Mouse (Mus musculus) MEL (cell line): ENCODE measurements around the gene Slc29a4. TPM values are rescaled to one million over a fixed set of nuclear protein-coding genes. Genes with fewer than 3 reads are reported as not detected.

Experiments
- DNase-seq: peaks from one replicate; pipeline ENCODE4 v3.0.0; 2011; ENCODE audit warnings: low read depth, low spot score
- H3K27ac ChIP-seq: 2 replicates; pipeline ENCODE4 v1.5.1; 2012; ENCODE audit warnings: low read depth, mild to moderate bottlenecking, control low read depth, low read length, moderate library complexity; ENCODE audit not compliant: control insufficient read depth
- H3K27me3 ChIP-seq, 2 experiments: fragments of 150-350 bp in 1 of 2; sonication (generic) in 1 of 2; 2 replicates each; pipeline ENCODE4 v1.6.1; 2012; ENCODE audit warnings: low read length in 2 of 2, mild to moderate bottlenecking in 2 of 2, improper control_type of control experiment in 1 of 2, moderate library complexity in 1 of 2; ENCODE audit not compliant: insufficient read depth in 2 of 2, control insufficient read depth in 1 of 2
- H3K36me3 ChIP-seq, 2 experiments: 2 replicates each; pipeline ENCODE4 v1.6.1; 2012 to 2014; ENCODE audit warnings: low read length in 2 of 2, improper control_type of control experiment in 1 of 2, inconsistent platforms in 1 of 2, mild to moderate bottlenecking in 1 of 2; ENCODE audit not compliant: insufficient read depth in 2 of 2, control insufficient read depth in 1 of 2
- H3K4me1 ChIP-seq, 2 experiments: fragments of 150-350 bp in 1 of 2; sonication (generic) in 1 of 2; 2 replicates each; pipeline ENCODE4 v1.6.1; 2012; ENCODE audit warnings: low read length in 2 of 2, improper control_type of control experiment in 1 of 2, mild to moderate bottlenecking in 1 of 2; ENCODE audit not compliant: insufficient read depth in 2 of 2, control insufficient read depth in 1 of 2
- H3K4me3 ChIP-seq, 2 experiments: fragments of 150-350 bp in 1 of 2; sonication (generic) in 1 of 2; 2 replicates each; pipeline ENCODE4 v1.5.1; 2012; ENCODE audit warnings: low read depth in 2 of 2, low read length in 2 of 2, mild to moderate bottlenecking in 2 of 2, moderate library complexity in 2 of 2, control low read depth in 1 of 2, improper control_type of control experiment in 1 of 2; ENCODE audit not compliant: control insufficient read depth in 1 of 2, insufficient read depth in 1 of 2
- H3K79me2 ChIP-seq: 2 replicates; pipeline ENCODE4 v1.6.1; 2012; ENCODE audit warnings: mild to moderate bottlenecking, low read length, moderate library complexity; ENCODE audit not compliant: control insufficient read depth, poor library complexity, insufficient read depth
- H3K9ac ChIP-seq: 2 replicates; pipeline ENCODE4 v1.6.1; 2012; ENCODE audit warnings: low read depth, mild to moderate bottlenecking, control low read depth, low read length, moderate library complexity; ENCODE audit not compliant: control insufficient read depth, poor library complexity, severe bottlenecking
- H3K9me3 ChIP-seq: fragments of 150-350 bp; sonication (generic); replicated peaks from 2 replicates; pipeline ENCODE4 v1.6.1; 2012; ENCODE audit warnings: mild to moderate bottlenecking, low read length, improper control_type of control experiment, moderate library complexity; ENCODE audit not compliant: insufficient read depth
- CHD2 ChIP-seq: IDR thresholded peaks from 2 replicates; pipeline ENCODE4 v1.6.1; 2011; ENCODE audit warnings: low read length, improper control_type of control experiment
- E2F4 ChIP-seq: IDR thresholded peaks from 2 replicates; pipeline ENCODE4 v1.6.1; 2011; ENCODE audit warnings: low read depth, low read length, improper control_type of control experiment, borderline replicate concordance
- ETS1 ChIP-seq: IDR thresholded peaks from 2 replicates; pipeline ENCODE4 v1.6.1; 2012; ENCODE audit warnings: low read depth, mild to moderate bottlenecking, inconsistent platforms, low read length, improper control_type of control experiment, moderate library complexity
- KAT2A ChIP-seq: conservative IDR thresholded peaks from 2 replicates; pipeline ENCODE4 v1.6.1; 2012; ENCODE audit warnings: low read depth, low read length, improper control_type of control experiment, inconsistent platforms
- MAFK ChIP-seq: IDR thresholded peaks from 2 replicates; pipeline ENCODE4 v1.6.1; 2011; ENCODE audit warnings: low read depth, mild to moderate bottlenecking, low read length, improper control_type of control experiment, borderline replicate concordance
- MAZ ChIP-seq: IDR thresholded peaks from 2 replicates; pipeline ENCODE4 v1.6.1; 2012; ENCODE audit warnings: low read depth, mild to moderate bottlenecking, inconsistent platforms, low read length, improper control_type of control experiment
- MYB ChIP-seq: IDR thresholded peaks from 2 replicates; pipeline ENCODE4 v1.6.1; 2011; ENCODE audit warnings: mild to moderate bottlenecking, low read depth, low read length, improper control_type of control experiment
- MYC ChIP-seq: IDR thresholded peaks from 2 replicates; pipeline ENCODE4 v1.6.1; 2011; ENCODE audit warnings: low read depth, mild to moderate bottlenecking, low read length, improper control_type of control experiment, moderate library complexity
- NRF1 ChIP-seq: IDR thresholded peaks from 2 replicates; pipeline ENCODE4 v1.6.1; 2014; ENCODE audit warnings: low read depth, mild to moderate bottlenecking, inconsistent platforms, low read length, improper control_type of control experiment, moderate library complexity; ENCODE audit not compliant: poor library complexity, insufficient read depth, severe bottlenecking
- POLR2AphosphoS5 ChIP-seq: IDR thresholded peaks from 2 replicates; pipeline ENCODE4 v1.6.1; 2012; ENCODE audit warnings: low read depth, borderline replicate concordance, mild to moderate bottlenecking, inconsistent platforms, low read length, moderate library complexity, mixed read lengths
- TAL1 ChIP-seq: IDR thresholded peaks from 2 replicates; pipeline ENCODE4 v1.6.1; 2012; ENCODE audit warnings: mild to moderate bottlenecking, inconsistent platforms, low read length, moderate library complexity, mixed read lengths
- TCF12 ChIP-seq: IDR thresholded peaks from 2 replicates; pipeline ENCODE4 v1.6.1; 2014; ENCODE audit warnings: low read depth, mild to moderate bottlenecking, inconsistent platforms, low read length, improper control_type of control experiment, moderate library complexity
- UBTF ChIP-seq: IDR thresholded peaks from 2 replicates; pipeline ENCODE4 v1.6.1; 2012; ENCODE audit warnings: low read depth, mild to moderate bottlenecking, inconsistent platforms, low read length, improper control_type of control experiment, moderate library complexity, borderline replicate concordance; ENCODE audit not compliant: insufficient read depth
- USF2 ChIP-seq, 2 experiments: IDR thresholded peaks; 2 replicates each; pipeline ENCODE4 v1.6.1; 2011 to 2012; ENCODE audit warnings: improper control_type of control experiment in 2 of 2, low read length in 2 of 2, borderline replicate concordance in 1 of 2, inconsistent platforms in 1 of 2, low read depth in 1 of 2, mild to moderate bottlenecking in 1 of 2; ENCODE audit not compliant: insufficient read depth in 1 of 2
- ZC3H11A ChIP-seq: IDR thresholded peaks from 2 replicates; pipeline ENCODE4 v1.6.1; 2012; ENCODE audit warnings: low read depth, mild to moderate bottlenecking, inconsistent platforms, low read length, improper control_type of control experiment
- ZKSCAN1 ChIP-seq: IDR thresholded peaks from 2 replicates; pipeline ENCODE4 v1.6.1; 2012; ENCODE audit warnings: low read depth, mild to moderate bottlenecking, inconsistent platforms, low read length, improper control_type of control experiment, moderate library complexity
- polyA plus RNA-seq, 2 experiments: library from polyadenylated mRNA; stranded (reverse) in 1 of 2; unstranded in 1 of 2; fragments of >175 nt in 1 of 2; fragments of >200 nt in 1 of 2; gene quantifications; 2 replicates each; pipeline versions ENCODE4 v1.2.1 to v1.2.4; 2012; ENCODE audit warnings: low replicate concordance in 2 of 2, low read depth in 1 of 2; ENCODE audit not compliant: insufficient read length in 2 of 2, insufficient read depth in 1 of 2, missing spikeins in 1 of 2
- total RNA-seq: library from RNA; depleted of rRNA; stranded (reverse); fragments of 300-350 nt; gene quantifications from 2 replicates; pipeline ENCODE4 v1.2.3, GENCODE M21; 2012

The Slc29a4 gene
- total and polyA plus RNA-seq, 3 experiments, result not detected

GRCm38 (mm10) chr5:142730295-142730694 lies 38.0 kb downstream of the Slc29a4 start:
- no peaks in the 10 kb centered on the region for H3K36me3 ChIP-seq
- H3K9me3 ChIP-seq, result no peaks in the 10 kb centered on the region
- no peak overlapping the region for H3K4me3 ChIP-seq

GRCm38 (mm10) chr5:142731916-142732315 lies 39.6 kb downstream of the Slc29a4 start:
- no peaks in the 10 kb centered on the region for H3K27me3 ChIP-seq
- no peaks in the 10 kb centered on the region for H3K4me1 ChIP-seq
- no peaks in the 10 kb centered on the region for H3K9me3 ChIP-seq
- no peak overlapping the region for H3K27ac ChIP-seq
- H3K9ac ChIP-seq, result no peak overlapping the region
- no peak for TF ChIP-seq MYB
- TF ChIP-seq E2F4, result no peak
- no peak for TF ChIP-seq MYC
- no peak for TF ChIP-seq CHD2
- TF ChIP-seq TAL1, result no peak
- TF ChIP-seq ETS1, result no peak
- no peak for TF ChIP-seq POLR2AphosphoS5
- DNase-seq, result no peak
- H3K36me3 ChIP-seq, result no peaks in the 10 kb centered on the region
- no peak overlapping the region for H3K4me3 ChIP-seq
- no peaks in the 10 kb centered on the region for H3K79me2 ChIP-seq

More at GRCm38 (mm10) chr5:142730295-142730694, 38.0 kb downstream of the Slc29a4 start:
- no peak overlapping the region for H3K27ac ChIP-seq
- no peaks in the 10 kb centered on the region for H3K4me1 ChIP-seq
- H3K27me3 ChIP-seq, result no peaks in the 10 kb centered on the region
- no peak for DNase-seq
- TF ChIP-seq USF2 (IDR thresholded peaks at IDR 0.05; ENCODE audit: borderline replicate concordance in 1 of 2, insufficient read depth in 1 of 2, low read depth in 1 of 2, low read length in 2 of 2) (no peak), UBTF (no peak), NRF1 (no peak), KAT2A (no peak), TCF12 (no peak), ZC3H11A (no peak), POLR2AphosphoS5 (no peak), ETS1 (no peak), MAZ (no peak), ZKSCAN1 (no peak), MAFK (no peak)
- TF ChIP-seq, all 39 proteins: peak for 0
- Histone ChIP-seq H3K9ac (no peak overlapping the region), H3K79me2 (no peaks in the 10 kb centered on the region)
